Mouse (Mus musculus) lung, embryonic 15.5 days (tissue): ENCODE data around the gene Tsc22d4. TPM values are rescaled to one million over a fixed set of nuclear protein-coding genes. Genes with fewer than 3 reads are reported as not detected.
"Not testable (repeated sequence)": the region's sequence is repeated elsewhere in the genome, so short reads cannot be mapped to it uniquely, and the experiment has no call there.

Experiments used
- ATAC-seq: fragments of 200-750 bp; cut with Nextera tagmentation; 2 replicates; pipeline ENCODE4 v1.8.0; 2017; ENCODE audit warnings: moderate number of reproducible peaks, borderline replicate concordance; ENCODE audit not compliant: low FRiP score, low TSS enrichment; ENCODE audit errors: extremely low read depth
- H3K27ac ChIP-seq: fragments of 300-500 bp; sonication (generic); 2 replicates; pipeline ENCODE4 v1.5.1; 2015; ENCODE audit warnings: moderate library complexity, mild to moderate bottlenecking, inconsistent platforms
- H3K27me3 ChIP-seq: fragments of 300-500 bp; sonication (generic); 2 replicates; pipeline ENCODE4 v1.6.1; 2015; ENCODE audit warnings: inconsistent platforms
- H3K36me3 ChIP-seq: fragments of 300-500 bp; sonication (generic); 2 replicates; pipeline ENCODE4 v1.6.1; 2015; ENCODE audit warnings: inconsistent platforms
- H3K4me1 ChIP-seq: fragments of 300-500 bp; sonication (generic); 2 replicates; pipeline ENCODE4 v1.6.1; 2015; ENCODE audit warnings: inconsistent platforms
- H3K4me2 ChIP-seq: fragments of 300-500 bp; sonication (generic); 2 replicates; pipeline ENCODE4 v1.6.1; 2015; ENCODE audit warnings: inconsistent platforms, mild to moderate bottlenecking, moderate library complexity
- H3K4me3 ChIP-seq: fragments of 300-500 bp; sonication (generic); 2 replicates; pipeline ENCODE4 v1.5.1; 2015; ENCODE audit warnings: mild to moderate bottlenecking, inconsistent platforms
- H3K9ac ChIP-seq: fragments of 300-500 bp; sonication (generic); 2 replicates; pipeline ENCODE4 v1.6.1; 2015; ENCODE audit warnings: inconsistent platforms
- H3K9me3 ChIP-seq: fragments of 300-500 bp; sonication (generic); 2 replicates; pipeline ENCODE4 v1.6.1; 2016; ENCODE audit warnings: inconsistent platforms
- WGBS: fragments of 180-500 bp; shearing (Covaris S2); methylation state at CpG from one replicate; pipeline ENCODE4 v1.1.7; 2015; 5-methylcytosine and 5-hydroxymethylcytosine counted together
- polyA plus RNA-seq: library from polyadenylated mRNA; unstranded; fragments of >200 nt; fragmentation: Nextera tagmentation; extraction: Ambion mirVana; gene quantifications from 2 replicates; pipeline ENCODE4 v1.2.1, GENCODE M21; 2015

The Tsc22d4 gene
- polyA plus RNA-seq, 1 experiment from 2014 or later, result 150 TPM

DNA sequence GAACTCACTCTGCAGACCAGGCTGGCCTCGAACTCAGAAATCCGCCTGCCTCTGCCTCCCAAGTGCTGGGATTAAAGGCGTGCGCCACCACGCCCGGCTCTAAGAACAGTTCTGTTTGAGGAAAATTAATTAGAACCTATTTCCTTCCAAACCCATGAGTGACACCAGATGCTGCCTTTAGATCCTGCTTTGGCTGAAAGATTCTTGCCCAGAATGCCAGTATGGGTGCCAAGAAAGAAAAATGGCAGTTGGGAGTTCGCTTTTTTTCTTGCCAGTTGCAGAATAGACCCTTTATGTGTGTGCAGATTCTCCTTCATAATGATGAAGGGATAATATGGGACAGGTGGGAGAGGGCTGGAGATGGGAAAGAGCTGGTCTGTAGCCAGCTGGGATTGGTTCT is 1.3 kb upstream of the Tsc22d4 start:
- no peaks in the 10 kb centered on the region for H3K27me3 ChIP-seq
- ATAC-seq, result no peak
- H3K9me3 ChIP-seq, result no peaks in the 10 kb centered on the region
- 84% methylated on average over 7 of the region's 7 CpGs for WGBS
- no peak overlapping the region for H3K27ac ChIP-seq
- H3K4me2 ChIP-seq, result no peak overlapping the region
- no peaks in the 10 kb centered on the region for H3K36me3 ChIP-seq
- H3K9ac ChIP-seq, result no peak overlapping the region
- H3K4me1 ChIP-seq, result peaks cover 47% of the 10 kb centered on the region
- H3K4me3 ChIP-seq, result no peak overlapping the region

DNA sequence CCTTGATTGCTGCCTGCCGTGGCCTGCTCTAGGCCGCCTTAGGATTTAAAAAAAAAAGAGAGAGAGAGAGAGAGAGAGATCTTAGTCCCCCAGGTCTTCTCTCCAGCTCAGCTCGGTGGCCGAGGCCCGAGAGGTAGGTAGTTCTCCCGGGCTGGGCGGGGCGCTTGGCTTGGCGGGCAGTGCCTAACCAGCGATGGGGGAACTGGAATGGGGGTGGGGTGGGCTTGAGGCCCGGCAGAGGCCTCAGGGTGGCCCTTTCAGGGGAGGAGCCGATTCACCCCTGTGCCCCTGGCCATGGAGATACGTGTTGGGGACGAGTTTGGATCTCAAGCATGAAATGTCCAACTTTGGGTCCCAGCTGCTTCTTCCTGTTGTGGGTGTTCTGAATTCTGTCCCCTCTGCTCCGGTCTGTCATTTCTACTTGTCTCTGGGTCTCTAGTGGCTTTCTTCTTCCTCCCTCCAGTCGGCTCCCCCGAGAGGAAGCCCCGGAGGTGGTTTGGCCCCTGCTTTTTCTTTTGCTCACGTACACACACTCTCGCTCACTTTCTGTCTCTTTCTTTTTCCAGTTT is 836 bp downstream of the Tsc22d4 start:
- ATAC-seq, result peak; percentile 32
- H3K4me2 ChIP-seq, result peak overlapping the region; percentile 89
- no peaks in the 10 kb centered on the region for H3K9me3 ChIP-seq
- peak overlapping the region; percentile 79 for H3K9ac ChIP-seq
- WGBS, result 0% methylated on average over 20 of the region's 20 CpGs
- peaks cover 8% of the 10 kb centered on the region for H3K36me3 ChIP-seq
- H3K4me1 ChIP-seq, result peaks cover 41% of the 10 kb centered on the region
- no peaks in the 10 kb centered on the region for H3K27me3 ChIP-seq
- H3K4me3 ChIP-seq, result peak overlapping the region; percentile 86
- H3K27ac ChIP-seq, result peak overlapping the region; percentile 99

DNA sequence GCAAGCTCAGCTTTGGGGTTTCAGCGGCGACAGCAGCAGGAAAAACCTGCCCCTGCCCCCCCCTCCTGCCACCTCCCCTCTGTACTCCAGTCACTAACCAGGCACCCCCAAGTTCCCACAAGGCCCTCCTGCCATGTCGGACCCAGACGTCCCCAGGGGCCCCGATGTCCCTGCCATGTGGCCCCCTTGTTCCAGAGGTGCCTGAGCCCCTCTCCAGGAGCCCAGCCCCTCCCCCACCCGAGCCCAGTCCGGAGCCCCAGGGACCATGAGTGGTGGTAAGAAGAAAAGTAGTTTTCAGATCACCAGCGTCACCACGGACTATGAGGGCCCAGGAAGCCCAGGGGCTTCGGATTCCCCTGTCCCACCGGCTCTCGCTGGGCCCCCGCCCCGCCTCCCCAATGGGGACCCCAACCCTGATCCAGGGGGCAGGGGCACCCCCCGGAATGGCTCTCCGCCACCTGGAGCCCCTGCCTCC is 1.4 kb downstream of the Tsc22d4 start:
- ATAC-seq, result peak; percentile 3; the same call in 1 of the 2 replicates
- Histone ChIP-seq H3K27ac (peak overlapping the region; percentile 99), H3K27me3 (no peaks in the 10 kb centered on the region), H3K36me3 (peaks cover 13% of the 10 kb centered on the region), H3K4me1 (peaks cover 36% of the 10 kb centered on the region), H3K4me2 (peak overlapping the region; percentile 89), H3K9me3 (no peaks in the 10 kb centered on the region), H3K9ac (peak overlapping the region; percentile 79), H3K4me3 (peak overlapping the region; percentile 86)
- 2% methylated on average over 16 of the region's 16 CpGs for WGBS

DNA sequence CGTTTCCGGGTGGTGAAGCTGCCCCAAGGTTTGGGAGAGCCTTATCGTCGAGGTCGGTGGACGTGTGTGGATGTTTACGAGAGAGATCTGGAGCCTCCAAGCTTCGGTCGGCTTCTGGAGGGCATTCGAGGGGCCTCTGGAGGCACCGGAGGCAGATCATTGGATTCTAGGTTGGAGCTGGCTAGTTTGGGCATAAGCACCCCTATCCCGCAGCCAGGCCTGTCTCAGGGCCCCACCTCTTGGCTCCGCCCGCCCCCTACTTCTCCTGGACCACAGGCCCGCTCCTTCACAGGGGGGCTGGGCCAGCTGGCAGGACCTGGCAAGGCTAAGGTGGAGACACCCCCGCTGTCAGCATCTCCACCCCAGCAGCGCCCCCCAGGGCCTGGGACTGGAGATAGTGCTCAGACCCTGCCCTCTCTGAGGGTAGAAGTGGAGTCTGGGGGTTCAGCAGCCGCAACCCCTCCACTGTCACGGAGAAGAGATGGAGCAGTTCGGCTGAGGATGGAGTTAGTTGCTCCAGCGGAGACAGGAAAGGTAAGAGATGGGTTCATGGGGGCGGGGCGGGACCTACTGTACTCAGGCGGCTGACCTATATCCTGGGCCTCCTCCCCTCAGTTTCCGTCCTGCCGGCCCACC is 1.9 kb downstream of the Tsc22d4 start:
- H3K9me3 ChIP-seq, result no peaks in the 10 kb centered on the region
- peak overlapping the region; percentile 79 for H3K9ac ChIP-seq
- H3K27me3 ChIP-seq, result no peaks in the 10 kb centered on the region
- H3K4me1 ChIP-seq, result peaks cover 35% of the 10 kb centered on the region
- 1% methylated on average over 26 of the region's 26 CpGs for WGBS
- peak; percentile 21; the same call in 1 of the 2 replicates for ATAC-seq
- H3K36me3 ChIP-seq, result peaks cover 19% of the 10 kb centered on the region
- H3K27ac ChIP-seq, result peak overlapping the region; percentile 99
- H3K4me3 ChIP-seq, result peak overlapping the region; percentile 86
- H3K4me2 ChIP-seq, result peak overlapping the region; percentile 89

DNA sequence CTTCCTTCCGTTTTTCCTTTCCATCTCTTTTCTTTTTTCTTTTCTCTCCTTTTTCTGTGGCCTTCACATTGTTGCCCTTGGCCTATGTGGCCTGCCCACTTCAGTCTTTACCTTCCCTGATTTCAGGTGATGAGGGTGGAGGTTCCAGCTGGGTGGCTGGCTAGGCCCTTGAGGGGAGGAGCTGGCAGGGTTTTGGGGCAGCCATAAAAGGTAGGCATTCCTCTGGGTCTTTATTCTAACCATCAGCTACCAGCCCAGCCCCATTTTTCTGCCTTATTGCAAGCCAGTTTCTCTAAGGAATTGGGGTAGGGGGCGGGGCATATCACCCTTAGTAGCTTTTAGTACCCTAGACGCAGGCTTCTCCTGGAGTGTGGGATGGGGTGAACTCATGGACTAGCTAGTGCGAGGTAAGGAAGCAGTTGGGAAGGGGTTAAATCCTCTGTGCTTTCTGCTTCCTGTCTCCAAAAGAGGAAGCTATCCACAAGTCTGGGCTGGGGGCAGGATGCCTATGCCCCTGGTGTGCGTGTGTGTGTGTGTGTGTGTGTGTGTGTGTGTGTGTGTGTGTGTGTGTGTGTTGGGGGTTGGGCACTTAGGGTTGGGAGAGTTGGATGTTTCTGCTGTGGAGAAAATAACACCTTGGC is 2.7 kb downstream of the Tsc22d4 start:
- Histone ChIP-seq H3K9ac (0 out of 2 replicates have a peak overlapping the region, but pooled peaks have one; percentile 1), H3K27ac (peak overlapping the region; percentile 99), H3K9me3 (no peaks in the 10 kb centered on the region), H3K4me2 (peak overlapping the region; percentile 89), H3K27me3 (no peaks in the 10 kb centered on the region), H3K4me1 (peaks cover 40% of the 10 kb centered on the region), H3K4me3 (peak overlapping the region; percentile 86), H3K36me3 (peaks cover 25% of the 10 kb centered on the region)
- no peak for ATAC-seq
- WGBS, result 26% methylated on average over 5 of the region's 5 CpGs

DNA sequence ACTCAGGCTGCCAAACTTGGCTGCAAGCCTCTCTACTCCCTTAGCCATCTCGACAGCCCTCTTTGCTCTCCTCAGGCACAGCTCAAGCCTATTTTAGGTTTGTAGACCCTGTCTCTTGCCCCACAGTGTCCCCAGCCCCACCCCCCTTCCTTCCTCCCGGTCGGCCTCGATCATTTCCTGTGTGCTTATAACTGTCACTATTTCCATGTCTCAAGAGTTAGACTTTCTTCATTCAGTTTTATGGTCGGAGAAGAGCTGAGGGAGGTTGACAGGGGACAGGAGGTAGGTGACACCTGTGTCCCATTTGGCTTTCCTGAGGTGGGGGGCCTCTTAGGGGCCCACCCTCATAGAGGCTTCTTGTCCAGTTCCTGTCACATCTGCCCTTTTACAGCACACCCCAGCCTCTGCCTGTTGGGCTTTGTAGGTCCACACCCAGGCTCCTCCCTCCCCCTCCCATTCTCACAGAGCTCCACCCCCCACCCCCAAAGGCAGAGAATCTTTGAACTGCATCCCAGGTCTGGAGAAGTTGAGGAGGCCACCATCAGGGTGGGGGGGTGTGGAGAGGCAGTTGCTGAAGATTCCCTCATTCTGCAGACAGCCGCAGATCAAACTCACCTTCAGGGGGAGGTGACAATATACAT is 3.8 kb downstream of the Tsc22d4 start:
- H3K4me1 ChIP-seq, result peaks cover 46% of the 10 kb centered on the region
- peak overlapping the region; percentile 89 for H3K4me2 ChIP-seq
- no peak for ATAC-seq
- WGBS, result 29% methylated on average over 6 of the region's 6 CpGs
- H3K9me3 ChIP-seq, result no peaks in the 10 kb centered on the region
- H3K36me3 ChIP-seq, result peaks cover 35% of the 10 kb centered on the region
- no peak overlapping the region for H3K9ac ChIP-seq
- peak overlapping the region; percentile 86 for H3K4me3 ChIP-seq
- H3K27ac ChIP-seq, result peak overlapping the region; percentile 99
- H3K27me3 ChIP-seq, result no peaks in the 10 kb centered on the region

DNA sequence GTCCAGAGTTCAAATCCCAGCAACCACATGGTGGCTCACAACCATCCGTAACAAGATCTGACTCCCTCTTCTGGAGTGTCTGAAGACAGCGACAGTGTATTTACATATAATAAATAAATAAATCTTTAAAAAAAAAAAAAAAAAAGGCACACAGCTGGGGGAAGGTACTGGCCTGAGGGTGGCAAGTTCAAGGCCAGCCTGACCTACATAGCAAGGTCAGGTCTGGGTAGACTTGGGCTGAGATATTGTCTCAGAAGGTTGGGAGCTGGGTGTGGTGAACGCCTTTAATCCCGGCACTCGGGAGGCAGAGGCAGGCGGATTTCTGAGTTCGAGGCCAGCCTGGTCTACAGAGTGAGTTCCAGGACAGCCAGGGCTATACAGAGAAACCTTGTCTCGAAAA is 4.7 kb downstream of the Tsc22d4 start:
- H3K27me3 ChIP-seq, ATAC-seq, H3K4me2 ChIP-seq, H3K9ac ChIP-seq, H3K4me3 ChIP-seq, H3K27ac ChIP-seq, H3K9me3 ChIP-seq: not testable (repeated sequence)
- H3K4me1 ChIP-seq, result peaks cover 41% of the 10 kb centered on the region
- peaks cover 35% of the 10 kb centered on the region for H3K36me3 ChIP-seq
- 86% methylated on average over 6 of the region's 8 CpGs for WGBS

DNA sequence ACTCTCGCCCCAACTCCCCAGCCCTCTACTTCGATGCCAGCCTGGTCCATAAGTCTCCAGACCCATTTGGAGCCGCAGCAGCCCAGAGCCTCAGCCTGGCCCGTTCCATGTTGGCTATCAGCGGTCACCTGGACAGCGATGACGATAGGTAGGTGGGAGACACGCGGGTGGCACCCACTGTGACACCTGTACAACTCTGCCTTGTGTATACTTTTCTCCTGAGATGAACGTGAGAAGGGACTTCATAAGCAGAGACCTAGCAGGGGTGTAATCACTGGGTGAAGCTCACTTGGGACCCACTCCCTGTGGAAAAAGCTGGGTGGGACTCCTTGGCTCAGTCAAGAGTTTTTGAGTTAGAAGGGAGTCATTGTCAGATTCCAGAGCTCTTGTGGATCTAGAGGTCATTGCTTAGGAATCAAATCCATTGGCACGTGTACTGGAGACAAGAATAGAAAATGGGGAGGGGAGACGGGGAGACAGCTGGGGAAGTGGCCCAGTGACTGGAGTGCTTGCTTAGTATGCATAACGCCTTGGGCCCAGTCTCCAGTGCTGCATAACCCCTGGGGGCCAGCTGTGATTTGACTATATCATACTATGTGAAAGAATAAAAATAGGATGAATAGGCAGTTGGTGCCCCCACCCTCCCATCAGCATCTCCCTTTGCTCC is 5.8 kb downstream of the Tsc22d4 start:
- Histone ChIP-seq H3K4me1 (peaks cover 42% of the 10 kb centered on the region), H3K9ac (no peak overlapping the region), H3K4me2 (no peak overlapping the region), H3K36me3 (peaks cover 44% of the 10 kb centered on the region), H3K27me3 (no peaks in the 10 kb centered on the region), H3K4me3 (no peak overlapping the region), H3K27ac (no peak overlapping the region), H3K9me3 (no peaks in the 10 kb centered on the region)
- ATAC-seq, result no peak
- 85% methylated on average over 13 of the region's 13 CpGs for WGBS

DNA sequence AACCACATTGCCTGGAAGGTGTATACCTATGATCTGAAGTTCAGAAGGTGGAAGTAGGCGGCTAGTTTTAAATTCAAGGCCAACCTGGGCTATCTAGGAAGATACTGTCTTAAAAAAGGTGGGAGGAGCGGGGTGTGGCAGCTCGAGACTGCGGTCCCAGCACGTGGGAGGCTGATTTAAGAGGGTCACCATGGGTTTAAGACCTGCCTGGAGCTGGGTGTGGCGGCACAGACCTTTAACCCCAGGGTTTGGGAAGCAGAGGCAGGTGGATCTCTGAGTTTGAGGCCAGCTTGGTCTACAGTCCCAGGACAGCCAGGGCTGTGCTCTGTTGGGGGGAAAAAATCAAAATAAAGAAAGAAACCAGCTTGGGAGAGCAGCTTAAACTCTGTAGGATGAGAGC is 6.5 kb downstream of the Tsc22d4 start:
- H3K4me1 ChIP-seq, result peaks cover 42% of the 10 kb centered on the region
- no peak overlapping the region for H3K4me3 ChIP-seq
- H3K27me3 ChIP-seq, result no peaks in the 10 kb centered on the region
- no peak for ATAC-seq
- no peaks in the 10 kb centered on the region for H3K9me3 ChIP-seq
- H3K9ac ChIP-seq, result no peak overlapping the region
- 86% methylated on average over 6 of the region's 6 CpGs for WGBS
- no peak overlapping the region for H3K4me2 ChIP-seq
- no peak overlapping the region for H3K27ac ChIP-seq
- H3K36me3 ChIP-seq, result peaks cover 44% of the 10 kb centered on the region

DNA sequence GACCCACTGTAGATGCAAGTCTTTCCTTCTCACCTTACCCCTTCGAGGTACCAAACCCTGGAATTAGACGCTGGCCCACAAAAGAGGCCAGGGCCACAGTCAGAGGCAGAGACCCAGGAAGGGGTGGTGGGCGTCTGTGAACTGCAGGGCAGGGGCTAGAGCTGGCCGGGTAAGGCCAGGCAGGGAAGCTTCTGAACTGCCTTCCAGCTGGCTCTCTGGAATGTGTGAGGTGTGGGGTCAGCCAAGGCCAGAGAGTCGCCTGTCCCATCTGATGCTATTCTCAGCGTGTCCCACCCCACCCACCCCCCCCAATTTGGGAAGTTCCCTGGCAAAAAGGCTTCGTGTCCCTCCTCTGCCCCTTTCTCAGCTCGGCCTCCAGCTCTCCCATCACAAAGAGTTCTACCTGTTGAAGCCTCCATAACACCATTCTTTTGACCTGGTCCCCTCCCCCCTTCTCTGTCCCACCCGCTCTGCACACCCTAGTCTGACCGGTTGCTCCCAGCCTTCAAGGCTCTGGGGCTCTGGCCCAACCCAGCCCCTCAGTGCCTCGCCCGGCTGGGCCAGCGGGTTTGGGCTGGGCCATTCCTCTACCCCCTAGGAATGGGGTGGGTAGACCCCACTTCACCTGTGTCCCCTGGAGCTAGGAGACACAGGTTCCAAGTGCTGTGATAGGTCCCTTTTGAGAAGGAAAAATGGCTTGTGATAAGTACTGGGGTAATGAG is 7.7 kb downstream of the Tsc22d4 start:
- peaks cover 42% of the 10 kb centered on the region for H3K4me1 ChIP-seq

DNA sequence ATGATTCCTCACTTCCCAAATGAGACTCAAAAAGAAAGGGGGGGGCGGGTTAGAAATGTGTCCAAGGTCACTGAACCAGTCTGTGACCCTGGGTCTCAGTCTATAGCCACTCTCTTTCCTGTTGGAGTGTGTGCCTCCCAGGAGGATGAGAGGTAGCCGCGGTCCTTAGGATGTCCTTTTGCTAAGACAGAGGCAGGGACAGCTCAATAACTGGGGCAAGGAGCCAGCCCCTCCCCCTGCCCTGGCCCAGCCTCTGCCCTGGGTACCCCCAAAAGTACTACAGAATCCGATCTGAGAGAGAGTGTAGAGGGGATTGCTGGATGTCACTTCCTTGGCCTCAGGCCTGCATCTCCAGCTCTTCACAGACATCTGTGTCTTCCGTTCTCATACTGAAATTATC is 9.9 kb downstream of the Tsc22d4 start:
- ATAC-seq, result no peak
- Histone ChIP-seq H3K4me2 (no peak overlapping the region), H3K36me3 (peaks cover 61% of the 10 kb centered on the region), H3K4me3 (no peak overlapping the region), H3K27me3 (no peaks in the 10 kb centered on the region), H3K27ac (no peak overlapping the region), H3K9me3 (no peaks in the 10 kb centered on the region), H3K4me1 (peaks cover 33% of the 10 kb centered on the region), H3K9ac (no peak overlapping the region)
- WGBS, result 79% methylated on average over 5 of the region's 5 CpGs

More for the DNA sequence above, 7.7 kb downstream of the Tsc22d4 start:
- Histone ChIP-seq H3K9ac (no peak overlapping the region), H3K27me3 (no peaks in the 10 kb centered on the region), H3K36me3 (peaks cover 50% of the 10 kb centered on the region), H3K9me3 (no peaks in the 10 kb centered on the region), H3K27ac (0 out of 2 replicates have a peak overlapping the region, but pooled peaks have one; percentile 19), H3K4me3 (no peak overlapping the region), H3K4me2 (no peak overlapping the region)
- 63% methylated on average over 13 of the region's 13 CpGs for WGBS
- no peak for ATAC-seq
